Mouse (Mus musculus) intestine, embryonic 15.5 days (tissue): ENCODE measurements at regions not wholly inside any gene's neighbourhood (a gene's known extent, or its start where the extent isn't known, plus 50 kb on each side); places are given as distances from the start of the nearest gene placed in this dataset.

Source experiments
- ATAC-seq: fragments of 200-750 bp; cut with Nextera tagmentation; 2 replicates; pipeline ENCODE4 v1.8.0; 2017; ENCODE audit warnings: moderate TSS enrichment, moderate library complexity
- H3K27ac ChIP-seq: fragments of 300-500 bp; sonication (generic); 2 replicates; pipeline ENCODE4 v1.5.1; 2015; ENCODE audit warnings: mild to moderate bottlenecking, inconsistent platforms
- H3K27me3 ChIP-seq: fragments of 300-500 bp; sonication (generic); replicated peaks from 2 replicates; pipeline ENCODE4 v1.6.1; 2015; ENCODE audit warnings: inconsistent platforms
- H3K36me3 ChIP-seq: fragments of 300-500 bp; sonication (generic); 2 replicates; pipeline ENCODE4 v1.6.1; 2015; ENCODE audit warnings: inconsistent platforms
- H3K4me1 ChIP-seq: fragments of 300-500 bp; sonication (generic); replicated peaks from 2 replicates; pipeline ENCODE4 v1.6.1; 2015; ENCODE audit warnings: inconsistent platforms
- H3K4me2 ChIP-seq: fragments of 300-500 bp; sonication (generic); replicated peaks from 2 replicates; pipeline ENCODE4 v1.6.1; 2015; ENCODE audit warnings: mild to moderate bottlenecking, inconsistent platforms
- H3K4me3 ChIP-seq: fragments of 300-500 bp; sonication (generic); replicated peaks from 2 replicates; pipeline ENCODE4 v1.5.1; 2015; ENCODE audit warnings: inconsistent platforms
- H3K9ac ChIP-seq: fragments of 300-500 bp; sonication (generic); 2 replicates; pipeline ENCODE4 v1.6.1; 2015; ENCODE audit warnings: inconsistent platforms
- H3K9me3 ChIP-seq: fragments of 300-500 bp; sonication (generic); 2 replicates; pipeline ENCODE4 v1.6.1; 2016; ENCODE audit warnings: inconsistent platforms
- WGBS: fragments of 180-500 bp; shearing (Covaris S2); methylation state at CpG from one replicate; pipeline ENCODE4 v1.1.7; 2015; 5-methylcytosine and 5-hydroxymethylcytosine counted together

DNA sequence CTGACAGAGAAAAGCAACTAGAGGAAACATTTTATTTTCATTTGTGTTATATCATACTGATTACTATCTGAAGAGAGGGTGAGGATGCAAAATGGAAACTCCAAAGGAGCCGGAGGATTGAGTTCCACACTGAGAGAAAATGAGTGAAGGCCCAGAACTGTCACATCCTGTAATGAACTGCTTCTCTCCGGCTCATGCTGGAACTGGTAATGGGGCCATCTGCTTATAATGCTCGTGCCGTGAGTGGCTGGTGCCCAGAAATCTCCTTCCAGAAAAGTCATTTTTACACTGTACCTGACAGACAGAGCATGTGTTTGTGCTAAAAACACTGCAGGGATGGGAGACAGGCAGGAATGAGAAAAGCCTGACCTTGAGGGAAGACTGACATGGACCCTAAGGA, 483.5 kb upstream of the Pkdcc start:
- WGBS, result 82% methylated on average over 4 of the region's 4 CpGs
- Histone ChIP-seq H3K4me1 (no peaks in the 10 kb centered on the region), H3K4me3 (no peak overlapping the region), H3K27ac (no peak overlapping the region), H3K27me3 (no peaks in the 10 kb centered on the region), H3K9me3 (no peaks in the 10 kb centered on the region), H3K36me3 (no peaks in the 10 kb centered on the region), H3K4me2 (no peak overlapping the region), H3K9ac (no peak overlapping the region)
- no peak for ATAC-seq

DNA sequence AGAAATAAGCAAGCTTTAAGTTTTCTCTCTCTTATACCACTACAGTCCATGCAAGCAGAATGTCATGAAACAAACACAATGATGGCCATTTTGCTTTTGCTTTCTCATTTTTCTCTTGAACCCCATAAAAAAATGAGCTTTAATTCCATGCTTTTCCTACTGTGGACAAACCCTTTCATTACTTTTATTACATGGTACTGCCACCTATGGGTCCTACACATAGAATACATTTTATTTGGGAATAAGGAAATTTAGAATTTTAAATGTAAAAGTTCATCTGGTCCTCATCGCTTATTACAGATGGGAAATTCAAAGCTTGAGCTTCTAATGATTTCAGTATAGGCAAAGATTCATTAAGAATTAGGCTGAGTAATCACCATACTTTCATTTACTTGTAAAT, 472.6 kb upstream of the Pkdcc start:
- Histone ChIP-seq H3K27ac (no peak overlapping the region), H3K4me3 (no peak overlapping the region), H3K4me2 (no peak overlapping the region), H3K4me1 (no peaks in the 10 kb centered on the region), H3K27me3 (no peaks in the 10 kb centered on the region), H3K9me3 (no peaks in the 10 kb centered on the region), H3K36me3 (no peaks in the 10 kb centered on the region), H3K9ac (no peak overlapping the region)
- ATAC-seq, result no peak
- 89% methylated on average over 1 of the region's 1 CpGs for WGBS

DNA sequence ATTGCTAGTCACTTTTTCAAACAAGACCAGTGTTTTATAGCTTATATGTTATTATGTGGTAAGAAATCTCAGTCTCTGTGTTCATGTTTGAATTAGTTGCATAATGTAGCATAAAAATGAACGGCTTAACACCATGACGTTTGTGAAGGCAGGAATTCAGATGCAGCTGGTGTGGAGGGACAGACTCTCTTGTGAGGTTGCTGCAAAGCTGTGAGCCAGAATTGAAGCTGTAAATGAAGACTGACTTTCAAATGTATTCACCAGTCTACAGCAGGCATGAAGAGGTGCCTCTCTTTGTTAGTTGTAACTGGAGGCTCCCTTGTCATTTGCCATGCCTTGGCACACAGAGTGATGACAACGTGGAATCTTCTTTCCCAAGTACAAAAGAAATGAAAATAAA, 457.7 kb upstream of the Pkdcc start:
- Histone ChIP-seq H3K4me1 (no peaks in the 10 kb centered on the region), H3K27ac (no peak overlapping the region), H3K4me3 (no peak overlapping the region), H3K9me3 (no peaks in the 10 kb centered on the region), H3K27me3 (no peaks in the 10 kb centered on the region), H3K4me2 (no peak overlapping the region), H3K9ac (no peak overlapping the region), H3K36me3 (no peaks in the 10 kb centered on the region)
- 77% methylated on average over 3 of the region's 3 CpGs for WGBS
- no peak for ATAC-seq

DNA sequence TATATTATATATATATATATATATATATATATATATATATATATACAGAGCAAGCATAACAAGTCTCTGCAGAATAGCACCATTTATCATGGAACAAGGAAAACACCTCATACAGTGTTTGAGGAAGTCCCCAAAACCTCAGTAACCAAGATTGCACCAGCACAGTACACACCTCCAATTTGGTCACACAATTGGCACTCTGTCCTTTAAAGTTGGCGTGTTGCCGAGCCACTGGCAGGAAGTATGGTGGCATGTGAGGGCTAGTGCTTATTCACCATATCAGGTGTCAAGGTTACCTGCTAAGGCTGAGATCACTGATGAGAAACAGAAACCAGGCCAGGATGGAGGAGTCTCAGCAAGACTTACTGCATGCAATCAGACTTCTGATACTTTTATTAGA, 436.0 kb upstream of the Pkdcc start:
- Histone ChIP-seq H3K27me3 (no peaks in the 10 kb centered on the region), H3K4me2 (no peak overlapping the region), H3K4me3 (no peak overlapping the region), H3K4me1 (no peaks in the 10 kb centered on the region), H3K9me3 (no peaks in the 10 kb centered on the region), H3K36me3 (no peaks in the 10 kb centered on the region), H3K27ac (no peak overlapping the region), H3K9ac (no peak overlapping the region)
- WGBS, result 85% methylated on average over 2 of the region's 2 CpGs
- ATAC-seq, result no peak

DNA sequence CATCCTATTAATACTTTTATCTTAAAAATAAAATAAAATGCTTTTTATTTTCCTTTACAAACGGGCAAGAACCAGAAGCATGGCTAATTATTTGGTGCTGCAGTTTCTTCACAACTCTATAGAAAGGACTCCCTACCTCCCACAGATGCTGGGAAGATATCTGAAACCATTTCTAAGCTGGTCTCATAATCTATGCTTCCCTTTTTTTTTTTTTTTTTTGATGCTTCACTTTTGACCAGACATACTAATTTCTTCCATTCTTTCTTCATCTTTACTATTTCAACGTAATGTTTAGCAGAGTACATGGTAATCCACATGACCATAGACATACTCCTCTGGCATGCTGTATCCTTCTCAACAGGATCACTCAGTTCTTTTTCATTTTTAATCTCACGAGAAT, 393.0 kb upstream of the Pkdcc start:
- 73% methylated on average over 3 of the region's 3 CpGs for WGBS
- Histone ChIP-seq H3K4me2 (no peak overlapping the region), H3K27me3 (no peaks in the 10 kb centered on the region), H3K9ac (no peak overlapping the region), H3K9me3 (no peaks in the 10 kb centered on the region), H3K36me3 (no peaks in the 10 kb centered on the region), H3K4me3 (no peak overlapping the region), H3K27ac (no peak overlapping the region), H3K4me1 (no peaks in the 10 kb centered on the region)
- no peak for ATAC-seq

DNA sequence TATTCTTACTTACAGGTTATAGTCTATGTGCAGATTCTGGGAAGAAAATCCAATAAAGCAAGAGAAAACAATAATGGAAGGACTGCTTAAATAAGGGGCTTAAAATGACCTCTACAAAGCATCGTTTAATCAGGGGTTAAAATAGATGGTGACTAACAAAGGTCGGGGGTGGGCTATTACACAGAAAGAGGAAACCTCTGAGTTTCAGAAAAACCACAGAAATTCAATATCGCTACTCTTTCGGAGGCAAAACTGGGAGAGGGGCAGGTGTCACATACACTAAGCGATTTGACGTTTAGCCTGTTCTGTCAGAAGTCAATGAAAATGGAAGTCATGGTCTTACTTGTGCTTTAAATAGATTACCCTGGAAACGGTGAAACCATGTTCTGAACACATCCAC, 391.0 kb upstream of the Pkdcc start:
- Histone ChIP-seq H3K27ac (no peak overlapping the region), H3K9me3 (no peaks in the 10 kb centered on the region), H3K4me2 (no peak overlapping the region), H3K27me3 (no peaks in the 10 kb centered on the region), H3K4me1 (no peaks in the 10 kb centered on the region), H3K36me3 (no peaks in the 10 kb centered on the region), H3K9ac (no peak overlapping the region), H3K4me3 (no peak overlapping the region)
- 83% methylated on average over 7 of the region's 7 CpGs for WGBS
- no peak for ATAC-seq

DNA sequence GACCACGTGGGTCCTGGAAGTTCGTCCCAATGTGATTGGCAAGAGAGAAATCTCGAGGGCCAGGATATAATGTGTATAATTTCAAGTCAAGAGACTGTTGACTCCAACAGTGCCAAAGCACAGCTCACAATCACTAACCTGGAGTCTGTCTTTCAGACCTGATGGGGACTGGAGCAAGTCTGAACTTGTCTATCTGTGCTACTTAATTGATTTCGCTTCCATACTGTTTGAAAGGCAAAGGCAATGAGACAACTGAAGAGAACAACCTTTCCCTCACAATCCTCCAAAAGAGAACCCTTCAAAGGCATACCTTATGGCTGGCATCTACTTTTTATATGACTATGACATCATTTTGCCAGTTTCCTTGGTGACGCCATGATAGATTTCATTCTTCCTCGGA, 390.5 kb upstream of the Pkdcc start:
- WGBS, result 91% methylated on average over 6 of the region's 6 CpGs
- Histone ChIP-seq H3K9ac (no peak overlapping the region), H3K36me3 (no peaks in the 10 kb centered on the region), H3K27ac (no peak overlapping the region), H3K4me1 (no peaks in the 10 kb centered on the region), H3K27me3 (no peaks in the 10 kb centered on the region), H3K4me3 (no peak overlapping the region), H3K9me3 (no peaks in the 10 kb centered on the region), H3K4me2 (no peak overlapping the region)
- no peak for ATAC-seq

DNA sequence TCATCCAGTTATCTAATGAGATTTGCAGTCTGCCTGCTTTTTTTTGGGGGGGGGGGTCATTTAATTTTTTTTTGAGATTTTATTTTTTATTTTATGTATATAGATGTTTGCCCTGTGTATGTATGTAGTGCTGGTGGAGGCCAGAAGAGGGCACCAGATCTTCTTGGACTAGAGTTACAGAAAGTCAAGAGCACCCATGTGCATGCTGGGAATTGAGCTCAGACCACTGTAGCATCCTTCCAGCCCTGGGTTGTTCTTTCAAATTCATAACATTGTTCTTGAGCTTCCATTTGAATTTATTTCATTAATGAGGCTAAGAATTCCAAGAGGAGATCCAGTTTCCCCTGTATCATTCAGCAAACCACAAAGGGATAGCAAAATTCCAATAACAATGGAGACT, 387.9 kb upstream of the Pkdcc start:
- H3K4me2 ChIP-seq, result no peak overlapping the region
- H3K4me1 ChIP-seq, result no peaks in the 10 kb centered on the region
- H3K36me3 ChIP-seq, result no peaks in the 10 kb centered on the region
- H3K27ac ChIP-seq, result no peak overlapping the region
- H3K27me3 ChIP-seq, result no peaks in the 10 kb centered on the region
- no peak overlapping the region for H3K9ac ChIP-seq
- no peak for ATAC-seq
- no peak overlapping the region for H3K4me3 ChIP-seq
- no peaks in the 10 kb centered on the region for H3K9me3 ChIP-seq

DNA sequence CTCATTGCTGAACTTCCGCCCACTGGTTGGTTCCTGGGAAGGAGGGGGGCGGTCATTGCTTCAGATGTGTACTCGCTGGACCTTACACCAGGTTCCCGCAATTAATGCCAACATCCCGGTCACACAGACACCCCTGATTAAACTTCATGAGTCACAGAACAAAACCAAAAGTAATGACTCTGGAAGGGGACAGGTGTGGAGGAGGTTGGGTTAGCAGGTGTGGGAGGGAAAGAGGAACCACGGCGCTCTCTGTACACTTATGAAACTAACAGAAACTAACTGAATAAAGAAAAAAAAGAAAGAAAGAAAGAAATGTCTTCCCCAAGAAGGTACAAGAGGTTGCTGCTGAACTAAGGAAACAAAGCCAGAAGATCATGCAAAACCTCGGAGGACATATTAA, 387.3 kb upstream of the Pkdcc start:
- Histone ChIP-seq H3K36me3 (no peaks in the 10 kb centered on the region), H3K4me3 (no peak overlapping the region), H3K27ac (no peak overlapping the region), H3K4me2 (no peak overlapping the region), H3K9ac (no peak overlapping the region), H3K9me3 (no peaks in the 10 kb centered on the region), H3K27me3 (no peaks in the 10 kb centered on the region), H3K4me1 (no peaks in the 10 kb centered on the region)
- no peak for ATAC-seq
- 89% methylated on average over 8 of the region's 8 CpGs for WGBS

DNA sequence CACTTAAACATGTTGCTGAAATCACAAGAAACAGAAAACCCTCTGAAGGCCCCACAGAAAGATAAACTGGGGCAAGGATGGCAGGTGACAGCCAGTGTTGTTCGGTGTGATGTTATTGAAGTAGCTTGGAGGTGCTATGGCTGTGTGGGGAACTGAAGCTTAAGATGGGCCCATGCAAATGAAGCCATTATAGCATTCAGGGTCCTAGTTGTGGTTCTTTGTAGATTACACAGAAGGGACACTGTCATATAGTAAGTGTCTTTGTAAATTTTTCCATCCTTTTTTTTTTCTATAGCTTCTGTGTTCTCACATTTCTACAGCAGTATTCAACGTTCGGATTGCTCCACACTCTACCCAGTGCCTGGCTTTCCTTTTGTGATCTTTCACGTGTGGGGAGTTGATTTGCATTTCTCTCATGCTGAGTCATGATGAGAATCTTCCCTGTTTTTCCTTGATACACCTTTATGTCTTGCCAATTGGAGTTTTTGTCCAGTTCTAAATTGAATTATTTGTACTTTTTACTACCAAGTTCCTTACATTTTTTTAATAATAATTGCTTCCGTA, 386.6 kb upstream of the Pkdcc start:
- Histone ChIP-seq H3K36me3 (no peaks in the 10 kb centered on the region), H3K27ac (no peak overlapping the region), H3K27me3 (no peaks in the 10 kb centered on the region), H3K9me3 (no peaks in the 10 kb centered on the region), H3K9ac (no peak overlapping the region), H3K4me3 (no peak overlapping the region), H3K4me2 (no peak overlapping the region), H3K4me1 (no peaks in the 10 kb centered on the region)
- WGBS, result 80% methylated on average over 5 of the region's 5 CpGs
- no peak for ATAC-seq

DNA sequence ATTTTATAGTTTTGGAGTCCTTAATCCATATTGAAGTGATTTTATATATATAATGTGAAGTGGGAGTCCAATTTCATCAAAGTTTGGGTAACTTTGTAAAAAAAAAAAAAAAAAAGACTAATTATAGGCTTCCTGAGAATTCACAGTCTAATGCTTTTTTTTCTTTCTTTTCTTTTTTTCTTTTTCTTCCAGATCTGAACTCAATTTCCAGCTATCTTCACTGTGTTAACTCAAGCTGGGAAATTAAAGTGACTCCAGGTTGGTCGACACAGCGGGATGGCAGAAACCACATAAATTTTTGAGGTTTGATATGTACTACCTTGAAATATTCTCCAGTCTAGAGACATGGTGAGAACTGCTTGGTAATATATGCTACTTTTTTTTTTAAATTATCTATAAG, 385.7 kb upstream of the Pkdcc start:
- no peak overlapping the region for H3K27ac ChIP-seq
- H3K4me1 ChIP-seq, result no peaks in the 10 kb centered on the region
- no peaks in the 10 kb centered on the region for H3K9me3 ChIP-seq
- H3K27me3 ChIP-seq, result no peaks in the 10 kb centered on the region
- no peak overlapping the region for H3K4me2 ChIP-seq
- no peak for ATAC-seq
- 87% methylated on average over 2 of the region's 2 CpGs for WGBS
- H3K9ac ChIP-seq, result no peak overlapping the region
- no peak overlapping the region for H3K4me3 ChIP-seq
- H3K36me3 ChIP-seq, result no peaks in the 10 kb centered on the region

DNA sequence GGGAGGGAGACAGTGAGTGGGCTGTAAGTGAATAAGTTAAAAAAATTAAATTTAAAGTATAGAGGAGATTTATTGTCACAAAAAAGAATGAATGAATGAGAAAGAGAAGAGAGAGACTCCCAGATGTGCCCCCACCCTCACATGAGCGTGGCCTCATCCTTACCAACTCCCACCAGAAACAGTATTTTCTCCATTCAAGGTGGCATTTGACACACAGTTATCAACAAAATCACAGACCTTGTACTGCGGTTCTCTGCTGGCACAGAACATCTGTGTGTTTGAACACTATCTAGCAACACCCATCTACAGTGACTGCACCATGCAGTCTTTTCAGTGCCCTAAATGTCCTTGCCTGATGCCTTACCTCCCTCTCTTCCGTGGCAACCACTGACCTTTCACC, 380.9 kb upstream of the Pkdcc start:
- Histone ChIP-seq H3K4me1 (no peaks in the 10 kb centered on the region), H3K36me3 (no peaks in the 10 kb centered on the region), H3K9ac (no peak overlapping the region), H3K4me2 (no peak overlapping the region), H3K27ac (no peak overlapping the region), H3K27me3 (no peaks in the 10 kb centered on the region), H3K9me3 (no peaks in the 10 kb centered on the region), H3K4me3 (no peak overlapping the region)
- 73% methylated on average over 3 of the region's 3 CpGs for WGBS
- ATAC-seq, result no peak

DNA sequence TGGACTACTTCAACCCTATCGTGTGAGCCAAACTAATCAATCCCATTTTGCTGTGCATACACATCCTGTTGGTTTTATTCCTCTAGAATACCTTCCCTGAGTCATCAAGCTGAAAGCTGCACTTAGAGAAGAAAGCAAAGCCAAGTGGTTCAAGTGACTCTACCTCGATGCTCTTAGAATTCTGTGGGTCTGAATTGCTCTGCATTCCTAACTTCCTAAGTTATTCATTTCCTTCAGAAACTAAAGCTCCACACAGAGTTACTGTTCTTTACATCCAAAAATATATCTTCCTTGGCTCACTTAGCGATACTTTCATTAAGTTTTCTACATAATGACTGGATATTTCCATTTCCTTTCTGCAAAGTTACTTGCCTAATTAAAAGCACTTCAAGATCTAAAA, 379.0 kb upstream of the Pkdcc start:
- no peak overlapping the region for H3K4me2 ChIP-seq
- no peak overlapping the region for H3K9ac ChIP-seq
- no peaks in the 10 kb centered on the region for H3K9me3 ChIP-seq
- H3K27ac ChIP-seq, result no peak overlapping the region
- H3K36me3 ChIP-seq, result no peaks in the 10 kb centered on the region
- no peak for ATAC-seq
- H3K27me3 ChIP-seq, result no peaks in the 10 kb centered on the region
- H3K4me1 ChIP-seq, result no peaks in the 10 kb centered on the region
- H3K4me3 ChIP-seq, result no peak overlapping the region
- 80% methylated on average over 3 of the region's 3 CpGs for WGBS
